Mouse (Mus musculus) cerebellum, postnatal 10 days (tissue): ENCODE results near the gene Ak9.
A peak's percentile ranks its signal among the peaks of the same experiment; 100 is the strongest.

Experiments used
- DNase-seq, 2 experiments: peaks; one replicate each; pipeline ENCODE4 v3.0.0; 2021; ENCODE audit warnings: mixed read lengths in 2 of 2

Gene Ak9

DNA sequence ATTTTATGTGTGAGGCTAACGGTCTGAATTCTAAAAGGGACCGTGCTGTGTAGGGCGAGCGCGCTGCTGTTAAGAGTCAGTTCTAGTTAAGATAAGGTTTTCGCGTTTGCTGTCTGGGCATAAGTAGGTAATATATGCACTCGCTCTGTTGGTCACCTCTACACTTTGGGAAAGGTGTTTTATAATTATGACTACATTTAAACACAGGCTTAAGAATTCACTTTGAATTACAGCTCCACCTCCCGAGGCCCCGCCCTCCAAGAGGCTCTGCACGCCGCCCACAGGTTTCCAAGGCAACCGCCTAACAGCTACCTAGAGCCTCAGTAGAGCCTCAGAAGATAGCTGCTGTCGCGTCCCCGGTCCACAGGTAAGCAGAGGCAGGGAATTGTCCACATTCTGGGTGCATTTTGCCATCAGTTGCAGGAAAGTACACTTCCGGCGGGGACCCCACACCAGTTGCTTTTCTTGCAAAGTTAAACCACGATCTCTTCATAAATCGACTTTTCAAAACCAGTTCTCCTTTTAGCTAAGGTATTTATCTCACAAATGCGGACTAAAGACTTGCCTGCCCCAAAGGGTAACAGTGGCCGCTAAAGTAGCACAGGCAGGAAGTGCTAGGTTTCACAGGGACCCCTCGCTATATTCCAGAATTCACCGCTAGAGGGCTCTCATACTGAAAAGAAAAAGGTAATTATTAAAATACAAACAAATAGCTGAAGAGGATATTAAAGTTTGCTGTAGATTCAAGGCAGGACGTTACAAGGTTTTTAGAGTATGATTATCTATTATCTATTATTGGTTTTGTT is at the start of gene Ak9:
Ak9 (plus strand) TSS at position 342 of the 806 bp plus-strand sequence.
- peak; percentile 90 to 92 for DNase-seq

DNA sequence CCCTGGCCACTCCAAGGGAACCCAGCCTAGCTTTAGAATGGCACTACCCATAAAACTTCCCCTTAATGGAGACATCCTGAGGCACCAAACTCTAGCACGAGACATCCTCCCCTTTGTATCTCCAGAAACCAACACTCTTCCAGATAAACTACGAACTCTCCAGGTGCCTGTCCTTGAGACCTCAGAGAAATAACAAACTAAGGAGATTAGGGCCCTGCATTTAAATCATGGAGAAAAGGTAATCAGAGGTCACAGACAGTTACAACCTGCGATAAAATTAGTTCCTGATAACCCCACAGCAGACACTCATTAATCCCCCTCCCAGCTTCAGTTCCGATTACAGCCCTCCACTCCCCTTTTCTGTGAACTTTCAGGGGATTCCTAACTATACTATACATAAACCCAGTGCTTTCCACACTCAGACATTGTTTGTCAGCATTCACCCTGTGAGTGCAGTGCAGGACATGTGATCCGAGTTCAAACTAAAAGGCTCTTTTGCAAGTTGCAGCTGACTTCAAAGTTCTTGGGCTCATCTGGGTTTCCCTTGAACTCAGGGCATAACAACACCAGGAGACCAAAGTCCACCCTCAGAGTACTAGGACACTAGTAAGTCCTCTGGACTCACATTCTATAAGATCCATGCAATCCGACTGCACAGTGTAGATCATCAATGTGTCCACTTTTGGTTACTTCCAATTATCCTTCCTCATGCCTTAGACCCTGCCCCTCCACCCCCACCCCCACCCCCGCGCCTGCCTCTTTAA is 43.4 kb upstream of the Ak9 start:
- no peak for DNase-seq

GRCm38 (mm10) chr10:41261218-41261617 is 42.6 kb upstream of the Ak9 start:
- DNase-seq: no peak

DNA sequence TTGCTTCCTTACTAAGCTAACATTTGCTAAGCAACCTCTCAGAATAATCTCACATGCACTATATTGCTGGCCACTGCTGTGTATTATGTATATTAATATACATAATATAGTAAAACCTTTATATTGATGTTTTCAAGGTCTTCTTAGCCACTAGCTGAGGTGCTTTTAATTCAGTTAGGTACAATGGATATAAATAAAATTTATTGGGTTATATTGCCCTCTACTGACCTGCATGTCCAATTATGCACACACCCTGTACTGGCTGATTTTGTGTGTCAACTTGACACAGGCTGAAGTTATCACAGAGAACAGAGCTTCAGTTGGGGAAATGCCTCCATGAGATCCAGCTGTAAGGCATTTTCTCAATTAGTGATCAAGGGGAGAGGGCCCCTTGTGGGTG is 41.9 kb upstream of the Ak9 start:
- DNase-seq: no peak

DNA sequence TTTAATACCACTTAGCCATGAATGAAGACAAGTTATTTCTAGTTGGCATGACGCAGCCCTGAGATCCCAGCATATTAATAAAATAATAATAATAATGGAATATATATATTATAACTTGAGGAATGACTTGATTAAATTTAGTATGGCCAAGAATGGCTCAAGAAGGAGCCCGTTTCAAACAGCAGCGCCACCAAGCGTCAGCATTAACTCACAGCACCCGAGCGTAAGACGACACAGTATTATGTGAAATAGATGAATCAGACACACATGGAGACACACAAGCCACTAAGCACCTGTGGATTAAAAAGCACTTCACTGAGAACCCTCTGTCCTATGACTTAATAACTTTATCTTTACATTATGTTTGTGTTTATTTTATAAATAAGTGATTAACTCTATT is 31.9 kb upstream of the Ak9 start:
- DNase-seq: peak; percentile 60 to 65

DNA sequence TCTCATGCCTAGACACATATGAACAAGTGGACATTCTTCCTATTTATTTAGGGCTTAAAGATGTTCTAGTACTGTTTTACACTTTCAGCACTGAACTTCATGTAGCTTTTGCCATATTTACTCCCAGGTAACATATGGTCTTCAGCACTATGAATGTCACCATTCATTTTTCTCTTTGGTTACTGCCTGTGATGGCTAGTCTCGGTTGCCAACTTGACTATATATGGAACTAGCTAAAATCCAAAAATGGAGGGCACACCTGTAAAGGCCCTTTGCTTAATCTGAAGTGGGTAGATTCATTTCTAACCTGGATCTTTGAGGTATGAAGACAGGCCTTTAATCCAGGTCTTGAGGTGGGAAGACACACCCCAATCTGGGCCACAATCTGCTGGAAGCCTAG is 28.9 kb upstream of the Ak9 start:
- no peak for DNase-seq

GRCm38 (mm10) chr10:41278808-41279207 is 25.0 kb upstream of the Ak9 start:
- DNase-seq: no peak

DNA sequence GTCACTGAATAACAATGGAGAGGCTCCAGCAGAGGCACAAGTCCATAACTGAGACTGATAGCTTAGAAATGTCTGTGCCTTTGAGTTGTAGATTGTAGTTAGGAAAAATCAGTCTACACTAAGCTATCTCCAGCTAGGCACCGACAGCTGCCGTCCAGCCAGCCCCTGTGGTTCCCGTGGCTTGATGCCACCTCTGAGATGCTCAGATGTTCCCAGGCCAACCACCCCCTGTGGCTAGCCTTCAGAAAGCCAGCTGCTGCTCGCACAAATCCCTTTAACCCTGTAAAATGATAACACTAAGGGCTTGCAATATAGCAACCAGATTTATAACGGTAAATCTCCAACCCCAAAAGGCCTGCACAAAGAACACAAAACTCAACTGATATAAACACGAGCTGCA is 23.6 kb upstream of the Ak9 start:
- peak; percentile 92 to 93 for DNase-seq

DNA sequence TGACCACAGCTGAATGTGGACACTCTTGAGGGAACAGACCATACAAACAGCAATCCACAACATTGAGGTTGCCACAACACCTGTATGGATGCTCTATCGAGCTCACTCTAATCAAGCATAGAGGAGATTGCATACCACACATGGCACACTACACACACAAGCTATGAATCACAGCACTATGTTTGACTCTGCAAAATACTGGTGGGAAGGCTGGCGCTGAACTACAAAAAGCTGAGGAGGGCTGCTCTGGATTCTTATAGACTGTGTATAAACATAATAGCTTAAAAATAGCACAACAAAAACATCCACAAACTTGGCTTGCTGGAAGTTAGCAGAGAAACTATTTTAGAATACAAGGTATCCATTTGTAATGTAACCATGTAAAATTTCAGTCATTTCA is 23.0 kb upstream of the Ak9 start:
- DNase-seq: no peak

- no peak for DNase-seq
These were observed 21.7 kb upstream of the Ak9 start for GRCm38 (mm10) chr10:41282086-41282485.

- DNase-seq: no peak
These were observed 16.2 kb upstream of the Ak9 start for GRCm38 (mm10) chr10:41287618-41288017.

GRCm38 (mm10) chr10:41288074-41288473 is 15.7 kb upstream of the Ak9 start:
- no peak for DNase-seq

GRCm38 (mm10) chr10:41288771-41289415 is 14.9 kb upstream of the Ak9 start:
- DNase-seq: peak; percentile 95 to 98

DNA sequence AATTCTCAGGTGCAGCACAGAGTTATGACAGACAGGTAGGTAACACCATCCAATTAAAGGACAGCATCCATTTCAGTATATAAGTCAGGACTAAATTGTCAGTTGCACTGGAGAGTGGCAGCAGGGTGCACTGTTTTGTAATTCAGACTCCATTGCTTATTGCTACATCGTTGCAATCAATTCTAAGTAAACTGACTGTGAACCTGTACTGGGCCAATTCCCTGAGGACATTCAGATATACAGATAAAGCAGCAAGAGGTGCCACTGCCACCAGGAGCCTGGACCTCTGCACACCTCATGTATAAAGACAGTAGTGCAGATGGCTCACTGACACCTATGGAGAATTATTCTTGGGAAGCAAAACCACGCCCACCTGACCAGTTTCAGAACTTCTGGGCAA is 12.8 kb upstream of the Ak9 start:
- DNase-seq: no peak

DNA sequence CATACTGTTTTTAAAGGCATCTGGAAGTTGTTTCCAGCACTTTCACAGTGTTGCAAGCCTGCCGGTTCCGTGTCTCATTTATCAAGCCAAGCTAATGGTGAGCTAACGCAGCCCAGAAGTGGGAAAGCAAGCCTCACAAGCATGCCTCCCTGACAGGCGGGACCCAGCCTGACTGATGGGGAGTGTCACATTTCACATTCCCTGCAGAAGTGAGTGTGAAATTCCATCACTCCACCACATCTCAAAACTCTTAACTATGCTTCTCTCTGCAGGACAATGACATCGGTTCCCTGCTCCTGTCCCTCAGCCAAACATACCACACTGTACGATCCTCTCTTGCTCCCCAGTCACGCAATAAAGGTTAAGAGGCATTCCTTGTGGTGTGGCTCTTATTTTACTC is 10.8 kb upstream of the Ak9 start:
- no peak for DNase-seq

DNA sequence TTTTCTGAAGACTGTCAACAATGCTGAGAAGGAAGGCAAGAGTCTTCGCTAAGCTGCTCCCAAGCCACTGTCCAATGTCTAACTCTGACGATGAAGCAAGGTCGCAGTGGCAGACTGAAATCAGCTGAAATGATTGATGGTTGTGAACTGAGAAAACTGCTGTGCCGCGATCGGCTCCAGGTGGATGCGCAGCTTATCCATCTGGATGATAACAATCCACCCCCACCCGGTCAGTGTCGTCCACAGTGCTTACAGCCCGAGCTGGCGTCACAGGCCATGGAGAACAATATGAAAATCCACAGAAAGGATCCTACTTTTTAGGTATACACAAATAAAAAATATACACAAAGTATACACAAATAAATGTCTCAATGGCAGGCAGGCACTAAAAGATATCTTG is 9.0 kb upstream of the Ak9 start:
- peak; percentile 71 to 74 for DNase-seq

GRCm38 (mm10) chr10:41295145-41295544 is 8.6 kb upstream of the Ak9 start:
- DNase-seq: peak; percentile 70

DNA sequence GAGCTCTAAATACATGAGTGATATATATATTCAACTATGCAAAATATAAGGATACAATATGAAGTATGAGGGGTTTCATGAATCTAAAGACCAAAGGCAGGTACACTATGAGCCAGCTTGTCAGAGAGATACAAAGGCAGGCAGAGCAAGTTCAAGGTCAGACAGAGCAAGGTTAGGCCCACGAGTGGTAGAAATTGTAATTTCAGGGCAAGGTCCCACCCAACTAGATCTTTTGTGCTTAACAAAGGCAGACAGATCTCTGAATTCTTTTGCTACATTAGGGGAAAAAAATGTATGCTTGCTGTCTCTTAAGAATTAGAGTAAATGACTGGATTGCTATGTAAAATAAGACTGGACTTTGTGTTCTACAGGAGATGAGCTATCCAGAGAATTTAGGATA is 3.6 kb upstream of the Ak9 start:
- no peak for DNase-seq

DNA sequence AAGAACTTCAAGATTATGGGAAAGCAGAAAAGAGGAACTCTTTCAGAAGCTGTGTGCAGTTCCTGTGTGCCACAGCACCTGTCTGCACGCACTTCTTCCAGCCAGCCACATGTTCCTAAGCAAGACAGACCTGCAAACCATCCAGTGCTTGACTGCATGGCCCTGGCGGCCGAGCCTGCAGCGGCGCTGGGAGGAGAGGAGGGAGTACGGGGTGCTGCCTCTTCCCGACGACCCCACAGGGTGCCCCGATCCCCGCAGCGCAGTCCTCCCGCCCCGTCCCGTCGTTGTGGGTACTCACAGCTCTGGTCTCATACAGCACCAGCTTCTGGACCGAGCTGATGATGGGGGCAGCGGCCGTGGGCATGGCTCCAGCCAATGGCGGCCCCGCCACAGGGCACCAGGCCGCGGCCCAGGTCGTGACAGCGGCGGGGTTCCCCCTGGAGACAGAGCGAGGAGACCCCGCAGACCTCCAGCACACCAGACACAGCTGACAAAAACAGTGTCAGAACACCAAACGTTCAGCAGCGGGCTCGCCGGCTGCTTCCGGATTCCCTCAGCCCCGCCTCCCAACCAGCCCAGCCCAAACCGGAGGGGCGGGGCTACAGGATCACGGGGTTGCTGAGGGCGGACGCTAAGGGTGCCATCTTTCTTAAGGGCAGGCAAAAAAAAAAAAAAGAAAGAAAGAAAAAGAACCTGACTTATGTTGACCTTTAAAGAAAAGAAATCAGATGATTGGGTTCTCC is 920 bp upstream of the Ak9 start, which contains the start of gene Fig4:
Fig4 (minus strand) TSS at position 572 of the 743 bp plus-strand sequence.
- peak; percentile 96 for DNase-seq

GRCm38 (mm10) chr10:41304961-41305455 is 1.2 kb downstream of the Ak9 start:
- no peak for DNase-seq

GRCm38 (mm10) chr10:41308205-41308604 is 4.4 kb downstream of the Ak9 start:
- DNase-seq: no peak

DNA sequence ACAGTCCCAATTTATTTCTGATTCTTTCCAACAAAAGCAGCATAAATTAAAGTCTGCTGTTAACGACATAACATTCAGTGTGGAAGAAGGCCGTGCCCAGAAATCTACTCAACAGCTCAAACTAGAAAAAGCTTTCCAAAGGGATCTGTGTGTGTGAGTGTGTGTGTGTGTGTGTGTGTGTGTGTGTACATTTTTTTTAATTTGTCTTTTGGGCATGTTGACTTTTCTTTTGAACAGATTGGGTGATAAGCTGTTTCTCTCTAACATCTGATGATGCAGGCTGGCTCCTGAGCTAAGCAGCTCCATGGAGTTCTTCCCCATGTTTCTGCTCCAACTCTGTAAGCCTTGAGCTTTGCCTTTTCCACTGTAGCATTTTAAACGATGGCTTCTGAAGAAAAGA is 12.1 kb downstream of the Ak9 start:
- DNase-seq: no peak
